Mouse (Mus musculus): Measurements from ENCODE around the gene Il18.

The Il18 gene

GRCm38 (mm10) chr9:50554241-50555093 lies at the start of gene Il18:
TSS of gene Il18 (plus strand) at chr9:50554827.
- peak in 1 of 2 experiments; percentile 34 for DNase-seq (ENCODE audit: low spot score in 2 of 2)

- no peak for DNase-seq (ENCODE audit: low spot score in 2 of 2)
Observed at GRCm38 (mm10) chr9:50505405-50505804, 49.2 kb upstream of the Il18 start.

- no peak for DNase-seq (ENCODE audit: low spot score in 2 of 2)
Observed at GRCm38 (mm10) chr9:50507570-50507969, 47.1 kb upstream of the Il18 start.

GRCm38 (mm10) chr9:50515462-50515861 lies 39.2 kb upstream of the Il18 start:
- peak in 1 of 2 experiments; percentile 29 for DNase-seq (ENCODE audit: low spot score in 2 of 2)

- no peak for DNase-seq (ENCODE audit: low spot score in 2 of 2)
Observed at GRCm38 (mm10) chr9:50518781-50519180, 35.8 kb upstream of the Il18 start.

- DNase-seq (ENCODE audit: low spot score in 2 of 2) = no peak
Observed at GRCm38 (mm10) chr9:50520748-50521147, 33.9 kb upstream of the Il18 start.

GRCm38 (mm10) chr9:50521562-50521961 lies 33.1 kb upstream of the Il18 start:
- no peak for DNase-seq (ENCODE audit: low spot score in 2 of 2)

- DNase-seq (ENCODE audit: low spot score in 2 of 2) = no peak
Observed at GRCm38 (mm10) chr9:50522574-50522973, 32.1 kb upstream of the Il18 start.

- DNase-seq (ENCODE audit: low spot score in 2 of 2) = peak in 1 of 2 experiments; percentile 24
Observed at GRCm38 (mm10) chr9:50524936-50525335, 29.7 kb upstream of the Il18 start.

GRCm38 (mm10) chr9:50525585-50525984 lies 29.0 kb upstream of the Il18 start:
- DNase-seq (ENCODE audit: low spot score in 2 of 2) = no peak

GRCm38 (mm10) chr9:50527860-50528259 lies 26.8 kb upstream of the Il18 start:
- no peak for DNase-seq (ENCODE audit: low spot score in 2 of 2)

GRCm38 (mm10) chr9:50528293-50528892 lies 26.2 kb upstream of the Il18 start, which contains the start of gene Pts:
TSS of gene Pts (minus strand) at chr9:50528724.
- peak; percentile 95 to 96 for DNase-seq (ENCODE audit: low spot score in 2 of 2)

GRCm38 (mm10) chr9:50530890-50531289 lies 23.7 kb upstream of the Il18 start:
- peak; percentile 11 to 30 for DNase-seq (ENCODE audit: low spot score in 2 of 2)

- DNase-seq (ENCODE audit: low spot score in 2 of 2) = no peak
Observed at GRCm38 (mm10) chr9:50533328-50533727, 21.3 kb upstream of the Il18 start.

- no peak for DNase-seq (ENCODE audit: low spot score in 2 of 2)
Observed at GRCm38 (mm10) chr9:50533791-50534190, 20.8 kb upstream of the Il18 start.

GRCm38 (mm10) chr9:50535930-50536329 lies 18.7 kb upstream of the Il18 start:
- peak; percentile 19 to 27 for DNase-seq (ENCODE audit: low spot score in 2 of 2)

- no peak for DNase-seq (ENCODE audit: low spot score in 2 of 2)
Observed at GRCm38 (mm10) chr9:50536603-50537135, 18.0 kb upstream of the Il18 start.

- DNase-seq (ENCODE audit: low spot score in 2 of 2) = no peak
Observed at GRCm38 (mm10) chr9:50537295-50537694, 17.3 kb upstream of the Il18 start.

GRCm38 (mm10) chr9:50540170-50540569 lies 14.5 kb upstream of the Il18 start:
- DNase-seq (ENCODE audit: low spot score in 2 of 2) = no peak

- no peak for DNase-seq (ENCODE audit: low spot score in 2 of 2)
Observed at GRCm38 (mm10) chr9:50542401-50542800, 12.2 kb upstream of the Il18 start.

- DNase-seq (ENCODE audit: low spot score in 2 of 2) = no peak
Observed at GRCm38 (mm10) chr9:50547859-50548478, 6.7 kb upstream of the Il18 start.

GRCm38 (mm10) chr9:50548936-50549335 lies 5.7 kb upstream of the Il18 start:
- no peak for DNase-seq (ENCODE audit: low spot score in 2 of 2)
